Mouse (Mus musculus): Measurements from ENCODE around the gene Acaca.

DNA sequence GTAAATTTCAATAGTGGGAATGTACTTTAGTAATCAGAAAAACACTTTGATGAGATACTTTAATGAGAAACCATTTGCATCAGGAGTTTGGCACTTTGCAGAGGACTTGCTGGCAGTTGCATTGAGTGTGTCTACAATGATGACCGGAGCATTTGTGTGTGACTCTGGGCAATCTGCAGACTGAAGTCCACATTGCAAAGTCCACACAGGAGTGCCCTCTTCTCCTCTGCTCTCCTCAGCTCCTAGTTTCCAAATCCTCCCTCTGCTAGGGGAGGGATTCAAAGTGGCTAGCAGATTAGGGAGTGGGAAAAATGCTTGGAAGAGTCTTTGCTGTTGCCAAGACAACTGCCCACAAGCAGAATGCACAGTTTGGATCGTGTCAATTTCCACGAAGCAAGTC, 16.6 kb downstream of the Acaca start:
- TF ChIP-seq GATA1 (IDR thresholded peaks at IDR 0.05; ENCODE audit: borderline replicate concordance, low read length) (no peak), FLI1 (IDR thresholded peaks at IDR 0.05; ENCODE audit: low read length) (no peak)
